29 mouse cellular contexts compared by ENCODE assay signal in the genomic region with DNA sequence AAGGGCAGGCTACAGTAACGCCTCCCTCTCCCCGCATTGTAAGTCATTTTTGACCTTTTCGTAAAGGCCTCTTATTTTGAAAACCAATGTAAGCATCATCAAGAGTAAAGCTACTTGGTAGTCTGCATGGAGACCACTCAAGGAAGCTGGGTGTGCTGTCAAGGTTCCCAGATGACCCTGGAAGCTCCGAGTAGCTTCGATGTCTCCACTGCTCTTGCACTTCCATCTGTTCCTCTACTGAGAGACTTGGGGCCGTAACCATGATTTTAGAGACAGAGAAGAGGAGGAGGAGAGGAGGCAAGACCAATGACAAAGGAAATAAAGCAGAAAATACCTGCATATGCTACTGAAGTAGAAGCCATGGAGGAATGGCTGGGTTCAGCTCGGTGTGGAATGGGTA.
DNase-seq lines count a peak whose midpoint lies in the region; ATAC-seq lines count a peak whose summit lies in the region.
"Had no signal": no experiment of that assay in that cellular context is flagged by ENCODE, and none has a peak within 500 bp of the region (broad histone marks: within the 10 kb centered on the region; RNA-seq: fewer than 3 reads in every experiment).

No protein-coding gene starts in this region.

- peaks cover 7% of the 10 kb centered on the region; the same call in 1 of the 2 replicates for H3K4me1 ChIP-seq in kidney, embryonic 15.5 days
- H3K4me1 ChIP-seq in intestine, embryonic 15.5 days (replicated peaks), result no peaks in the 10 kb centered on the region
- H3K4me1 ChIP-seq: heart, embryonic 10.5 days; liver, embryonic 12.5 days had no signal

- no peak overlapping the region for H3K4me3 ChIP-seq in kidney, embryonic 15.5 days (replicated peaks)
- no peak overlapping the region for H3K4me3 ChIP-seq in intestine, embryonic 15.5 days (replicated peaks)
- H3K4me3 ChIP-seq: embryonic facial prominence, embryonic 13.5 days; forebrain, embryonic 10.5 days; heart, embryonic 10.5 days; hindbrain, embryonic 10.5 days; limb, embryonic 13.5 days; liver, embryonic 12.5 days; midbrain, embryonic 12.5 days; myocyte had no signal

- peak; percentile 53 for DNase-seq in heart, adult 11 months
- DNase-seq in heart, adult 9 months (ENCODE audit: low spot score in 2 of 2), result no peak
- DNase-seq in kidney, adult 8-10 months, result no peak
- DNase-seq in thymus, postnatal 25 days, result peak; percentile 51
- no peak for DNase-seq in thymus, postnatal 10 days (ENCODE audit: low spot score in 2 of 2)
- DNase-seq: adrenal gland, postnatal 25 days; cerebellum, adult 18-20 months; cerebellum, postnatal 10 days; gastrocnemius, postnatal 36 days; heart, postnatal 14 days; kidney, adult 9 months; kidney, postnatal 14 days; lung, adult 18-20 months; lung, postnatal 4 days; right cerebral cortex, postnatal 14 days had no signal

- H3K36me3 ChIP-seq in kidney, embryonic 15.5 days, result no peaks in the 10 kb centered on the region
- no peaks in the 10 kb centered on the region for H3K36me3 ChIP-seq in intestine, embryonic 15.5 days
- H3K36me3 ChIP-seq: forebrain, embryonic 10.5 days; heart, embryonic 10.5 days; hindbrain, embryonic 10.5 days; limb, embryonic 13.5 days; liver, embryonic 12.5 days; midbrain, embryonic 12.5 days had no signal

- no peak for ATAC-seq in kidney, embryonic 15.5 days (replicated peaks; ENCODE audit: low FRiP score)
- ATAC-seq in intestine, embryonic 15.5 days, result no peak
- ATAC-seq: intestine, embryonic 16.5 days; liver, embryonic 12.5 days; lung, postnatal 0 days had no signal

- H3K9ac ChIP-seq in kidney, embryonic 15.5 days, result no peak overlapping the region
- no peak overlapping the region for H3K9ac ChIP-seq in intestine, embryonic 15.5 days
- H3K9ac ChIP-seq: embryonic facial prominence, embryonic 13.5 days; limb, embryonic 13.5 days; liver, embryonic 12.5 days; midbrain, embryonic 12.5 days had no signal

- WGBS in kidney, embryonic 15.5 days, result 86% methylated on average over 7 of the region's 7 CpGs
- 89% methylated on average over 7 of the region's 7 CpGs for WGBS in intestine, embryonic 15.5 days

- H3K27me3 ChIP-seq in kidney, embryonic 15.5 days, result no peaks in the 10 kb centered on the region
- no peaks in the 10 kb centered on the region for H3K27me3 ChIP-seq in intestine, embryonic 15.5 days (replicated peaks)
- H3K27me3 ChIP-seq: embryonic facial prominence, embryonic 13.5 days; limb, embryonic 13.5 days; liver, embryonic 12.5 days; megakaryocyte, embryonic 14.5 days; midbrain, embryonic 12.5 days had no signal

- H3K27ac ChIP-seq in kidney, embryonic 15.5 days, result peak overlapping the region; percentile 62; the same call in 1 of the 2 replicates
- H3K27ac ChIP-seq in intestine, embryonic 15.5 days, result no peak overlapping the region
- H3K27ac ChIP-seq: forebrain, embryonic 10.5 days; heart, embryonic 10.5 days; hindbrain, embryonic 10.5 days; hindbrain, postnatal 0 days; limb, embryonic 13.5 days; liver, embryonic 12.5 days had no signal

- H3K4me2 ChIP-seq in kidney, embryonic 15.5 days, result no peak overlapping the region
- H3K4me2 ChIP-seq in intestine, embryonic 15.5 days (replicated peaks), result no peak overlapping the region
- H3K4me2 ChIP-seq: embryonic facial prominence, embryonic 13.5 days; limb, embryonic 13.5 days; liver, embryonic 12.5 days; midbrain, embryonic 12.5 days had no signal

- no peaks in the 10 kb centered on the region for H3K9me3 ChIP-seq in kidney, embryonic 15.5 days (replicated peaks)
- no peaks in the 10 kb centered on the region for H3K9me3 ChIP-seq in intestine, embryonic 15.5 days
- H3K9me3 ChIP-seq: embryonic facial prominence, embryonic 13.5 days; forebrain, embryonic 10.5 days; heart, embryonic 10.5 days; hindbrain, embryonic 10.5 days; limb, embryonic 13.5 days; liver, embryonic 12.5 days; midbrain, embryonic 12.5 days had no signal

Comparison
In these comparisons a context has a peak if more than half of its experiments do, and no peak if none do; other contexts are left out.
1. DNase-seq: peak in heart, adult 11 months (single experiment) and thymus, postnatal 25 days (single experiment); none in heart, adult 9 months (0 of 2), kidney, adult 8-10 months (0 of 2) and thymus, postnatal 10 days (0 of 2).